Mouse (Mus musculus): ENCODE data around the gene Chchd3. TPM values are rescaled to one million over a fixed set of nuclear protein-coding genes. Genes with fewer than 3 reads are reported as not detected.

Chchd3 gene
- total RNA-seq, 2 experiments from 2014 or later, result 373 to 412 TPM

GRCm38 (mm10) chr6:33028296-33028695, 31.8 kb downstream of the Chchd3 start:
- intact Hi-C loops (cut with DNase I), result no loop called here
- no peak for DNase-seq

- DNase-seq, result no peak
- intact Hi-C loops (cut with DNase I), result no loop called here
These were observed 35.0 kb downstream of the Chchd3 start for GRCm38 (mm10) chr6:33025041-33025440.

- no peak for DNase-seq
- intact Hi-C loops (cut with DNase I), result no loop called here
These were observed 55.5 kb downstream of the Chchd3 start for GRCm38 (mm10) chr6:33004607-33005006.

DNA sequence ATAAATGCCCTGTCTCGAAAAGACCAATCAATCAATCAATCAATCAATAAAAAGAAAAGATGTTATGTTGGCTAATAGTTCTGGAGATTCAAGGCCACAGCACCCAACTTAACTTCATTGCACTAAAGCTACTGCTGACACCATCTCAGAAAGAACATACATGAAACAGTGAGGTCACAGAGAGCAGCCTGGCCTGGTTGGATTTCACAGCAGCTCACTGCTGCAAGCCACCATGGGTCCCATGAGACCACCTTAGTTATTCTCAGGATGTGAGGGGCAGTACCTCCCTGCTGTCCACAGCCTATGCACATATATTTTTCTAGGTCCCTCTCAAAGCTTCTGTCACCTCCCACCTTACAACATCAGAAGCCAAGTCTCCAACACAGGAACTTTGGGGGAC, 57.1 kb downstream of the Chchd3 start:
- no peak for DNase-seq
- intact Hi-C loops (cut with DNase I), result no loop called here

- intact Hi-C loops (cut with DNase I), result no loop called here
These were observed 58.8 kb downstream of the Chchd3 start for GRCm38 (mm10) chr6:33001271-33001670.

GRCm38 (mm10) chr6:32996597-32996996, 63.5 kb downstream of the Chchd3 start:
- no peak for DNase-seq
- intact Hi-C loops (cut with DNase I), result no loop called here

More at GRCm38 (mm10) chr6:33001271-33001670, 58.8 kb downstream of the Chchd3 start:
- no peak for DNase-seq

GRCm38 (mm10) chr6:32993847-32994246, 66.2 kb downstream of the Chchd3 start:
- no peak for DNase-seq
- intact Hi-C loops (cut with DNase I), result no loop called here

- intact Hi-C loops (cut with DNase I), result no loop called here
These were observed 69.9 kb downstream of the Chchd3 start for GRCm38 (mm10) chr6:32990061-32990633.

DNA sequence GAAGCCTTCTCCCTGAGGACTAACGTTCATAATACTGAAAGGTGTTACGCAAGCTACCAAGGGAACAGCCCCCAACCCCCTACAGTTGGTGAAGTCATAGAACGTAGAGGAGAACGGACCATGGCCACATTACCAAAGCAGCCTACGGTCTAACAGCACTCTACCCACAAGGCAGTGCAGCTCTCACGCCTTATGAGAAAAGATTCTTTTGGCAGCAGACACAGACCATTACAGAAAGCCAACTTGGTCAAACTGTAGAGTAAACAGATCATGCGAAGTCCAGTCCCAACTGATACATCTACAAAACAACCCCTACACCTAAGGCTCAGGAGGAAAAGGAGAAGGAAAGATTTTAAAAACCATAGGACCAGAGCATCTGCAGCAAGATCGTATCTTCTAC, 71.5 kb downstream of the Chchd3 start:
- intact Hi-C loops (cut with DNase I), result no loop called here
- no peak for DNase-seq

More at GRCm38 (mm10) chr6:32990061-32990633, 69.9 kb downstream of the Chchd3 start:
- DNase-seq, result no peak

DNA sequence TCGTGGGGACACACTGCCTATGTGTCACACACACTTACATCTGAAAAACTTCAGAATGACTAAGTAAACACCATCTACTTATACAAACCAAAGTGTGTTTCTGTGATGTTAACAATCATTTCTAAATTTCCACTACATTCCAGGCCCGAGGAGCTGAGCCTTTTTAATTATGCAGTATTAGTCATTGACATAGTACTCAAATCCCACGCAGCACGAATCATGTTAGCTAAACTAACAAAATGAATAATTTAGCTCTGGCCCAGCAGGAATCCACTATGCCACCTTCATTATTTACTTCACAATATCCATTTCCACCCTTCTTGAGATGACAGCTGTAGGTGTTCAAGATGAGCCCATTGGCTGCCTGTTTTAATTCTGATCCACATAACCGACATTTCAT, 76.2 kb downstream of the Chchd3 start:
- no peak for DNase-seq
- intact Hi-C loops (cut with DNase I), result no loop called here

DNA sequence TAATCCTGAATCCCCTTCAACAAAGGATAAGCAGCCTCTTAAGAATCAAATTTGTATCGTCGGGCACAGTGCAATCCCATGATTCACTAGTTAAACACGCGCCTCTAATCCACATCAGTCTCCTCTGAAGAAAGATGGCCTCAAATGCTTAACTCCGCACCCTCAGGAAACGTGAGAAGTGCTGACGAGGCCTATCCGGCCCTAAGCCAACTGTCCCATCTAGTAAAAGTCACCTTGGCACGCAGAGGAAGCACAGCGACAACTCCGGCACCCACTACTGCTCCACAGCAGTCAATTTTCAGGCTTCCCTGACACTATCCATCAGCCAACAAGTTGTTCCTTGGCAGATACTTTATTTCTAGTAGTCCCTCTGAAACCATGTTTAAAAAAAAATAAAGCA, 78.8 kb downstream of the Chchd3 start:
- intact Hi-C loops (cut with DNase I), result no loop called here
- DNase-seq, result peak in 1 of 2 experiments; percentile 7

- intact Hi-C loops (cut with DNase I), result loop anchor here (10.0 kb wide), 1 partner anchor 136 kb away; no protein-coding TSS in a partner anchor
- no peak for DNase-seq
These were observed 81.2 kb downstream of the Chchd3 start for GRCm38 (mm10) chr6:32978811-32979210.

- DNase-seq, result no peak
- intact Hi-C loops (cut with DNase I), result loop anchor here (10.0 kb wide), 1 partner anchor 143 kb away; no protein-coding TSS in a partner anchor
These were observed 88.1 kb downstream of the Chchd3 start for GRCm38 (mm10) chr6:32971926-32972325.

GRCm38 (mm10) chr6:32968971-32969370, 91.1 kb downstream of the Chchd3 start:
- intact Hi-C loops (cut with DNase I), result no loop called here
- DNase-seq, result no peak

- no peak for DNase-seq
- intact Hi-C loops (cut with DNase I), result no loop called here
These were observed 98.0 kb downstream of the Chchd3 start for GRCm38 (mm10) chr6:32962048-32962447.

- DNase-seq, result no peak
- intact Hi-C loops (cut with DNase I), result no loop called here
These were observed 98.6 kb downstream of the Chchd3 start for GRCm38 (mm10) chr6:32961477-32961876.

DNA sequence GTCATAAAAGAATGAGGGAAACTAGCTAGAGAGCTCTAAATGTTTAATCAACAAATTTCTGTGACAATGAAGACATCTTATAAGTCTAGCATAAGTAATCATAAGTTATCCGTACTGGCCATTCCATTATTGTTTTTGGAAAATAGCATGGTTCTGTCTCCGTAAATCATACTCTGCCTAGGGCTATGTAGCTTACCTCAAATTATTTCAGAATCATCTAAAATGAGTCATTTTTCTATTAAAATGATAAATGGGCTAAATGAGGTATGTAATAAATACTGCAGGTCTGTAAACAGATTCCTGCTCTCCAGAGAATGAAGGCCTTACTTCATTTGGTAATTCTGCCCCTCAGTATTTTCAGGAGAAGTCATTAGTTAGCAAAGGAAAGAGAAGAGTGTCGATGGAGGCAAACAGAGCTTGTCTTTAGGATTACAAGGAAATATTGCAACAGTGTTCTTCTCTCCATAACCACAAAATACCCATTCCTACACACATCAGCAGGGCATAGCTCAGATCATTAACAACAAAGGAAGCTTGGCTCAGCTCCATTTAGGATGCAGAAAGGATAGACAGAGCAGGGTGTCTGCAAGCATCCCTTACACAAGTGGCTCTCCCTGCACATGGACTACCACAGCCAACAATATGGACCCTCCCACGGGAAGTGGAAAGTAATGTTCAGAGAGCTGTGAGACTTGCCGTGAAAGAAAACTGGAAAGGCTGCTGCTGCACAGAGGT, 100.1 kb downstream of the Chchd3 start:
- no peak for DNase-seq
- intact Hi-C loops (cut with DNase I), result no loop called here

GRCm38 (mm10) chr6:32955481-32955880, 104.6 kb downstream of the Chchd3 start:
- DNase-seq, result no peak
- intact Hi-C loops (cut with DNase I), result no loop called here

DNA sequence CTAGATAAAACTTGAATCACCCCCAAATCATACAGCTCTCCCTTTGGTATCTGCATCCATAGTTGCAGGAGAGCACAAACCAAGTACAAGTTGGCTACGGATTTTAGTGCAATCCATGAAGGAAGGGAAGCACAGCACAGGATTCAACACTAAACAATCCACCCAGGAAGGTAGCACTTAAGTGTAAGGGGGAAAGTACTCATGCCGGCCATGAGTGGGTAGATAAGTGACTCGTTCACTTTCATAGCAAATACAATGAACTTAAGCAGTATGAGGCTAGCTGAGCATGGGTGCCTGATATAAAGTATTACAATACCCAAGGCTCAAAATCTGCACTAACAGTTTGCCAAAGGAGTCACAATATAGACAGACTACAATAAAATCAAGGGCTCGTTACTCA, 109.1 kb downstream of the Chchd3 start:
- DNase-seq, result no peak
- intact Hi-C loops (cut with DNase I), result no loop called here

DNA sequence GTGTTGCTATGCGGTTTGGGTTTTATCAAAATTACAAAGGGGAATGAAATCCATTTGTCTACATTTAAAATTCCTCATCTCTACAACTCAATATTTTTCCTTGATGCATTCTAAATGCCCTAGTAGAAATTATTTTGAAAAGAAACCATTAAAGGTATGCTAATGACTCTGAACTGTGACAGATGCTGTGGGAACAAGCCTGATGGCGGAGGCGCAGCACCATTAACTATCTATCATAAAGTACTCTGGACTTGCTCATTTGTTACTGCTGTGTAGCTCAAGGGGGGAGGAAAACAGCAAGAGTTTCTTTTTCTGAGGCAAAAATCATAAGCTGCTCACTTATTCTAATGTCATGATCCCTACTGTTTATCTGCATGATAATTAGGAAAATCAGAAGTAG, 110.4 kb downstream of the Chchd3 start:
- no peak for DNase-seq
- intact Hi-C loops (cut with DNase I), result no loop called here

DNA sequence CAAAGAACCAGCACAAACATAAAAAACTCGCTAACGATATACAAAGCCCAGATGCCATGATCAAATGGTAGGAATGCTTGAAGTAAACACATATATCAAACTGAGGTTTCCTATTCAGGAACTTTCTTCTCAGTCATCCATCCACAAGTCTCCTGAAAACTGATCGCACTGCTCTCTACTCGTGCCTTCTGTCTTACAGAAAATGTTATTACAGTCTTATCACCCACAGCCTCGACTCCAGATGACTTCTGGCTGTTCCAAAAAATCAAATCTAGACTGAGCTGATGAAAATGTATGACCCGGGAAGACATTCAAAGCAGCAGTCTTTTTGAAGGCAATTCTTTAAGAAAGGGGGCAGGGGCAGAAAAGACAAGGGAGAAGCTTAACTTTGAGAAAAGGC, 112.8 kb downstream of the Chchd3 start:
- no peak for DNase-seq
- intact Hi-C loops (cut with DNase I), result no loop called here

GRCm38 (mm10) chr6:32944956-32945355, 115.1 kb downstream of the Chchd3 start:
- DNase-seq, result no peak
- intact Hi-C loops (cut with DNase I), result no loop called here

Measured in gastrocnemius, postnatal 36 days (tissue).